Mouse (Mus musculus) left cerebral cortex, adult 8-10 months (tissue): Measurements from ENCODE around the gene Slc25a41. TPM values are rescaled to one million over a fixed set of nuclear protein-coding genes. Genes with fewer than 3 reads are reported as not detected.

ENCODE experiments used
- DNase-seq, 2 experiments: peaks; one replicate each; pipeline ENCODE4 v3.0.0; 2022; ENCODE audit warnings: low spot score in 2 of 2
- total RNA-seq, 4 experiments: library from RNA; stranded (reverse); gene quantifications; 2 replicates each; pipeline ENCODE4 v1.2.4; 2022

The Slc25a41 gene
- total RNA-seq, 4 experiments from 2014 or later: 0.30 TPM; not detected in 3

DNA sequence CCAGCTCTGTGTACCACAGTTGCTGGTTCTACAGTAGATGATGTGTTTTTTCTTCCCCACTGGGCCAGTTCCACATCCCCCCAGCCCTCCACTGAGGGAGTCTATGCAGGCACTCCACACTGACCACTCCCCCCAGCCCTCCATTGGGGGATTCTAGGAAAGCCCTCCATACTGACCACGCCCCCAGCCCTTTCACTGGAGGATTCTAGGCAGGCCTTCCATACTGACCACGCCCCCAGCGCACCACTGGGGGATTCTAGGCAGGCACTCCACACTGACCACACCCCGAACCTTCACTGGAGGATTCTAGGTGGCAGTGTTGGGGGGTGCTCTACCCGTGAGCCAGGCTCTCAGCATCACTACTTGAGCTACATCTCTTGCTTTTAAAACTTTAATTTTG lies 6.0 kb upstream of the Slc25a41 start:
- DNase-seq: no peak

DNA sequence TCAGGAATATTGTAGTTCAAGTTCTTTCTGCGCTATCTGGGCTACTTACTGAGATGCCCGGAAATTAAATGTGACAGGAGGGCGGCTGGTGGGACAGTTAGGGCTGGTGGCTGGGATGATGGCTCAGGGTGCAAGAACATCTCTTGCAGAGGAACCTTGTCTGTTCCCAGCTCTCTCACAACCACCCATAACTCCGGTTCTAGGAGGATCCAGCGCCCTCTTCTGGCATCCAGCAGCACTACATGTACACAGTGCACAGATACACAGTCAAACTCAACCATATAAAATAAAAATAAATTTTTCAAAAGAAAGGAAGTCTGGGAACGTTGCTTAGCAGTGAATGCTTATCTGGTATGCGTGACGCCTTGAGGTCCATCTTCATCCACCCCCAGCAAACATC lies 2.5 kb downstream of the Slc25a41 start:
- DNase-seq: no peak

DNA sequence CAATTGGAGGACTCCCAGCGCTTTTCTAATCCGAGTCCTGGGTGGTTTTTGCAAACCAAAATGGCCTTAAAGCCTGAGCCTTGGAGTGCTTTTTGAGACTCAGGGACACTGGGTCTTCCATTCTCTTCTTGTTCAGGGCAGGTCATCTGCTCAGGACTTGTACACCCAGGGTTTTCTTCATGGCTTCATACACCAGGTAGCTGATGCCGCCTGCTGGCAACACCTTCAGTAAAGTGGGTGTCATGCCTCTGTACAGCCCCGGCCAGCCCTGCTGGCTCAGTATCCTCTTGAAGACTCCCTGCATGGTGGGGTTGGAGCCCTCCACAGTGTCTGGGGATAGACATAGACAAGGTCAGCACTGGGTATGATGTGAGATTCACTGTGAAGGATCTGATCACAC lies 8.6 kb downstream of the Slc25a41 start:
- no peak for DNase-seq

DNA sequence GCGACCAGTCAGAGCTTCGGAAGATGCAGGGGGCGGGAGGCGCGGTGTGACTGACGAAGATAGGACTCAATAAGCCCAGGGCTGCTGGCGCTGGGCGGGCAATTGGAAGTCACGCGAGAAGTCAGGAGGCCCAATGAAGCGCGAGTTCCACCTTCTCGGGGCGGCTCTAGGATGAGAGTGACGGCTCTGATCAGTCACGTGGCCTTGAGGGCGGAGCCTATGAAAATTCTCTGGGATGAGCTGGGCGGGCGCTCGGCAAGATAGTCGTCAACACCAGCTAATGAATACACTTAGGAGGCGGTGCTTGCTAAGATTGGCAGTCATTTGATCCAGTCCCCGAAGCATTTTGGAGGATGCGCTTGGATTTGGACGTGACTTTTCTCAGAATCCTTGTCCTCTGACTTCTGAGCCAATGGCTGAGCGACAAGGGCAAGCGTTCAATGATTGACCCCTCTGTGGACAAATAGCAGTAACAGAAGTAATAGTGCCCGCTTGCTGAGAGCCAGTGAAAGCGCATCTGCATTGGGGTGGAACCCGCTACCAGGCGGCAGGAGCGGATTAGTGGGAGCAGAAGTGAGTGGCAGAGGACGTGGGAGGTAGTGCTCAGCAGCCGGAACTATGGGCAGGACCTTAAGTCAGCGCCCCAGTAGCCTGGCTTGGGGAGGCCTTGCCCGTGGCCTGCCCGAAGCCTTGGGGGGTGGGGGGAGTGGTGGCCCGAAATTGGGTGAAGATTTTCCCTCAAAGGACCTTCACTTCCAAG lies 9.6 kb downstream of the Slc25a41 start:
- DNase-seq: peak; percentile 96 to 100

DNA sequence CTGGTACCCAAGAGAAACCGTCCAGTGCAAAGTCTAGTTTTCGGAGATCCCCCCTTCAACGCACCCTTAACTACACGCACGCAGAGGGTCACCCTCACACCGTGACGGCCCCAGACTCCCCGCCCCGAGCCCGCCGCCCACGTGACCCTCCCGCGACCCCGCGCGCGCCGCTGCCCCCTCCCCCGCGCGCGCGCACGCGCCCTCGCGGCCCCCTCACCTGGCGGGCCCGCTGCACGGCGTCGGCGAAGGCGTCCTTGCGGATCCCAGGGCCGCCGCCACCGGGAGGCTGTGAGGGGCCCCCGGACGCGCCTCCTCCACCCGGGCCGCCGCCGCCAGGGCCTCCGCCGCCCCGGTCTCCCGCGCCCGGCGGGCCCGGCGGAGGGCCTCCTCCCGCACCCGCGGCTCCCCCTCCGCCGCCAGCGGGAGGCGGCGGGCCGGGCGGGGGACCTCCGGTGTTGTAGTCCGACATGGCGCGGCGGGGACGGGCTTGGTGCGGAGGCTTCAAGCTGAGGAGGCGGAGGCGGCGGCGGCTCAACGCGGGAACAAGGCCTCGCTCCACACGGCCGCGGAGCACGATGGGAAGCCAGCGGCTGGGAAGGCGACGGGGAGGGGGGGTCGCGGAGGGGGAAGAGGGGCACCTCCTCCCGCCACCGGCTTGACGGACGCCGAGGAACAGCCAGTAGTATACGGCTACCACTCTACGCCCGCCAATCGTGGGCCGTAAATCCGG lies 10.4 kb downstream of the Slc25a41 start, which contains the start of gene Khsrp:
Gene Khsrp (minus strand): TSS at position 592 of the 730 bp plus-strand sequence.
- DNase-seq: peak in 1 of 2 experiments; percentile 31

DNA sequence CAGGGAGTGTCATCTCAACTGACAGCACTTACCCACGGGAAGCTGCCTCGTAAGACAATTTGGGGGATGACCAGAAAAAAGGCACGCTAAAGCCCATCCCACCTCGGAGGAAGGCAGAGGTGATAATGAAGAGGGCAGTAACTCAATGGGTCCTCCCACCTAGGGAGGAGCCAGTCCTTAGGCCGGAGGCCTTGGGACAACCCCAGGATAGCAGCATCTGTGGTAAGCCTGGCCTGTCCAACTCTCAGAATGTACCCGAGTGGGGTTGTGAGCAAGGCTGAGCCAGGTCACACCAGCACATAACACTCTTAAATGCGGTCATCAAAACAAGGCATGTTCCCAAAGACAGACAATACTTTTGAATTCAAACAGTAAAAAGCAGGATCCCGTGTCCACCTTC lies 11.8 kb downstream of the Slc25a41 start:
- no peak for DNase-seq

DNA sequence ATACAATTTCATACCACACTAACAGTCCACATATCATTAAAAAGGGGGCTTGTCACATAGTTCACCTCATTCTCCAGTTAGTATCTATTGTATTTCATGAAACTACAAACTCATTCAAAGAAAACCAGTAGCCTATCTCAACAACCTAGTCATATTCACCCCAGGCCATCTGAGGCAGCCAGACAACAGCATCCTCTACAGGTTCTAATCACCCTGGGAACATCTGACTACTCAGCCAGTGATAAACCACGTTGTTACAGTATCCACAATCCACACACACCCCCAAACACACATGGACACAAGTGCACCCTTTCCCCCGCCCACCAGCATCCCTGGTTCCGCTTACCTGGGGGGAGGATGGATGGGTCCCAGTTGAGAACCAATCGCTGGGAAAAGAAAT lies 14.0 kb downstream of the Slc25a41 start:
- DNase-seq: no peak

DNA sequence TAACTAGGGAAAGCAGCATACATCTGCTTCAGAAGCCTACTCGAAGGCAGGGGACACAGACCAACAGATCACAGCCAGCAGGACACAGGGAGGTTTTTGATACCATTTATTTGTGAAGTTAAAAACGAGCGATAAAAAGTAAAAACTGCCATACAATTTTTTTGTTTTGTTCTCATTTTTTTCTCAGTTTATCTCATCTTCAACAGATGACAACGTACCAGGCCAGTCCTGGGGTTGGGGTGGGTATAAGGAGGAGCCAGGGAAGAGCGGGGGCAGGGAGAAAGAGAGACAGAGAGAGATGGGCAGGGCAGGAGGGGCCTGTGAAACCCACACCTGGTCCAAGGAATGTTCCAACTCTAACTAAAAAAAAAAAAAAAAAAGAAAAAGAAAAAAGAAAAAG lies 20.5 kb downstream of the Slc25a41 start:
- DNase-seq: no peak

DNA sequence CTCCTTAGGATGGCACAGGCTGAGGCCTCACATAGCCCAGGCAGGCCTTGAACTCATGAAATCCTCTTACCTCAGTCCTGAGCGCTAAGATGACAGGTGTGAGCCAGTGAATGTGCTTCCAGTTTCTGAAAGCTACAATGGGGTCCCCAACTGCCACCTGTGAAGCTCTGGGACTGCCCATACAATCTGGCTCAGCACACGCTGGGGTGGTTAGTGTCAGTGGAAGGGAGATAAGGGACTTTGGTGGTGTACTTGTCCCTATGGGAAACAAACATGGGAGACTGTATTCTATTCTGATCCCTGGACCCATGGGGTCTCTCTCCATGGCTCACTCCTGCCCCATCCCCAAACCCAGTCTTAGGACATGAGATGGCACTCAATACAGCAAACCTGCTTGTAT lies 21.8 kb downstream of the Slc25a41 start:
- DNase-seq: no peak

DNA sequence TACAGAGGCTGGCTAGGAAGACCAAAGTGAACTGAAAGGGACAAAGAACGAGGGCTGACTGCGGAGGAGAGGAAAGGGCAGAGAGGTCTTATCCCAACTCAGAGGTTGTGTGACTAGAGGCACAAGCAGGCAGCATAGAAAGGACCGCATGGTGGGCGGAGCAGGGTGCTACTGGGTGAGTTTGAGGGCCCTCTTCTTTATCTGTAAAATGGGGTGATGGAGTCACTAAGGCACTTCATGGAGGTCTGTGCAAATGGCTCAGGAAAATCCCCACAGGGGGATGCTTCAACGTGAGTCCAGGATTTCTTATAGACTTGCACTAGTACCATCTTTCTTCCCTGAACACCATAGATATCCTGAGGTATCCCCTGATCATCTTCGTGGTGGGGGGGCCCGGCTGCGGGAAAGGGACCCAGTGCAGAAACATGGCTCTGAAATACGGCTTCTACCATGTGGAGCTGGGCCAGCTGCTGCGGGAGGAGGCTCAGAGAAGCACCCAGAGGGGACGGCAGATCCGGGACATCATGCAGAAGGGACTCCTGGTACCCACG lies 29.1 kb downstream of the Slc25a41 start:
- DNase-seq: no peak

DNA sequence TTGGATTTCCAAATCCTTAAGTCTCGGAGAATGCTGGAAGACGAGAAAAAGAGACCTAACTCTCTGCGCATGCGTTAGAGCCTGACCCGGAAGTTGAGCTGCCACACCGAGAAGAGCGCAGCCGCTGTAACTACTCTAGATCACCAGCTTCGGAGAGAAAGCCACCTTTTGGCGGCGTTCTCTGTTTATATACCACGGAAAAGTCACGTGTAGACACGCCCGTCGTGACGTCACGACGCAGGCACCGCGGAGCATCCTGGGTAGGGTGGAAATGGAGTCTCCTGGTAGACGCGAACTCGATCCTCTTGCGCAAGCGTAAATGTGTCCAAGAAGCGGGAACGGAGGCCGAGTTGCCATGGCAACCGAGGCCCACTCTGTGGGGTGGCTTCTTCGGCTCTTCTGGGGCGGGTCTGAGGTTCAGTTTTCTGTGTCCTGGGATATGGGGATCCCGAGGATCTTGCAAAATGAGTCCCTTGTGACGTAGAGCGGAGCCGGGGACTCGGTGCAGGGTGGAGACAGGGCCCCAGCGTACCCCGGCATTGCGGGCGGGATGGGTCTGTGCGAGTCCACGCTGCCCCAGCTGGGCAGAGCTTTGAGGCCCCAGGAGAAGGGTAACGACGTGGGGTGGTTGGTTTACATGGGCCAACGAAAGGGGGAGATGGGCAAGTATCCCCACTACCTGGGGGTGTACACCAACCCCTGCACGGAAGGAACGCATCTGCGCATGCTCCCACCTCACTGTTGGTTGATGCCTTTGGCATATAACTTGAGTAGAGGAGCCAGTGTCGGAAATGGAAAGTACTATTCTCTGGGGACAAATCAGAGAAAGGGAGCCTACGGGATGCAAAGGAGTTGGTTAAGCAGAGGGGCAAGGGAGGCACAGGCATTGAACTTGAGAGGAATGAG lies 30.0 kb downstream of the Slc25a41 start, which contains the start of the genes Gtf2f1 and Gm17949:
Gene Gtf2f1 (minus strand): TSS at position 53 of the 906 bp plus-strand sequence.
Gene Gm17949 (plus strand): TSS at position 234 of the 906 bp plus-strand sequence.
- peak; percentile 97 to 98 for DNase-seq

DNA sequence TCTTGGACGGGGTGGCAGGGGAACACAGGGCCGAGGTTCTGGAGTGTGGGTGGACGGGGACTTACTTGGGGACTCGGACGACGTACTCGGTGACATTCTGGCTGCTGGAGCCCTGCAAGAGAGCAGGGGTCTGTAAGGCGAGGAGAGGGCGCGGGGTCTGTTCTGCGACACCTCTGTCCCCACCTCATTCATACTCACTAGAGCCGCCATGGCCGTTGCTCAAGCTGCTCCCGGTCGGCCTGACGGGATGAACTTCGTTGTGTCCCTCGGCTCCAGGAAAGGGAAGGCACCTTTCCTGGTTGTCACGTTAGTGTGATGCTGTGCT lies 30.6 kb downstream of the Slc25a41 start:
- DNase-seq: no peak

DNA sequence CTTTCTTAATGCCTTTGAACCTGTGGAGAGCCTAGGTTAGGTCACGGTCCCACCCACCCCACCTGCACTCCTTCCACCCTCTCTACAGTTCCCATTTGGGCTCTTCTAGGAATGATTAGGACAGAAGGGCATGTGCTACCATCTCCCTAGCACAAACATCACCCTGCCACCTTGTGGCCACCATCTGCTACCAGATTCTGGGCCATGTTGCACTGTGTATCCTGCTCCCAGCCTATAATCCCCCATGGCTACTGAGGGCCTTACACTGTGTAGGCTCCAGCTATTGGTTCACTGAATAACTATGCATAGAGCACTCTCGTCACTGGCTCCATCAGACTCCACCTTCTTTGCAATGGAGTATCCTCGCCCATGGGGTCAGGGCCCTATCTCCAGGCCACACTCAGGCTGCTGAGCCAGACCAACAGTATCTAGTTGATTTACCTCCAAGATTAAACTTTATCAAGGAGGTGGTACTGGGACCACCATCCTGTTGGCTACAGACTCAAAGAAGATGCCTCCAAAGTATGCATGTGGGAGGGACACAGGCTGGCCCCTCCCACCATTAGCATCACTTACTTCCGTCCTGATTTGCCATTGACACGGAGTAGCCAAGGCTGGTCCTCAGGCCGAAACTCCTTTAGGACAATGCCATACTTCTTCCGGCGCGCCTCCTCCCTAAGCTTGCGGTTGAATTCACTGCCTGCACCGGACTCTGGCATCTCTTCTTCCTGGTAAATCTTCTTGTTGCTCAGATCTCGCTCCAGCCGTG lies 34.1 kb downstream of the Slc25a41 start:
- no peak for DNase-seq

DNA sequence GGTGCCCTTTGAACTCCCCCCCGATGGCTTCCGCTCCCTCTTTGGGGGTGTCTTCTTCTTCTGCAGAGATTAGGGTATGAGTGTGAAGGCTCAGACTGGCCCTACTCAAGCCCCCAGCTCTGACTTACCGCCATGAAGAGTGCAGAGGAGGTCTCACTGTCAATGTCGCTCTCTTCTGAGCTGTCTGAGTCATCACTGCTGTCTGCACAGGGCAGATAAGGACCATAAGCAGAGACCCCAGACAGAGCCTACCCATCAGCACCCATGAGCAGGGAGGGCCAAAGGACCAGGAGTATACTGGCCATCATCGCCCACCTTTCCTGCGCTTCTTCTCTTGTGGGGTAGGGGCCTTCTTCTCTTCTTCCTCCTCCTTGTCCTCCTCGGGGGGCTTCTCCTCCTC lies 37.5 kb downstream of the Slc25a41 start:
- DNase-seq: no peak

DNA sequence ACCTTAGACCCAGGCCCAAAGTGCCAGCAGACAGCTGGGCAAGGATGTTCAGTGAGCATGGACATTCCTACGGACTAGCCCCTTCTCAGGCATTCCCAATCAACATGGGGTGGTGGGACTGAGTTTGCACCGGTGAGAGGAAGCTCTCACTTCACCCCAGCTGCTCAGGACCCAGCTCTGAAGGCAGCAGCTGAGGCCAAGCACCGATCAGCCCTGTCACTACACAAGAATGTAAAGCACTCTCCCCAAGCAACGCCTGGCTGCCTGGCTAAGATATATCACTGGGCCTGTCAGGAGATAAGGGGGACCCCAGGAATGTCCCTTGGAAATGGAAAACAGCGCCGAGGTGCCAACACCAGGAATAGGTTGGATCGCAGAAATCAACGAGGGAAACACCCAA lies 40.2 kb downstream of the Slc25a41 start:
- DNase-seq: no peak

DNA sequence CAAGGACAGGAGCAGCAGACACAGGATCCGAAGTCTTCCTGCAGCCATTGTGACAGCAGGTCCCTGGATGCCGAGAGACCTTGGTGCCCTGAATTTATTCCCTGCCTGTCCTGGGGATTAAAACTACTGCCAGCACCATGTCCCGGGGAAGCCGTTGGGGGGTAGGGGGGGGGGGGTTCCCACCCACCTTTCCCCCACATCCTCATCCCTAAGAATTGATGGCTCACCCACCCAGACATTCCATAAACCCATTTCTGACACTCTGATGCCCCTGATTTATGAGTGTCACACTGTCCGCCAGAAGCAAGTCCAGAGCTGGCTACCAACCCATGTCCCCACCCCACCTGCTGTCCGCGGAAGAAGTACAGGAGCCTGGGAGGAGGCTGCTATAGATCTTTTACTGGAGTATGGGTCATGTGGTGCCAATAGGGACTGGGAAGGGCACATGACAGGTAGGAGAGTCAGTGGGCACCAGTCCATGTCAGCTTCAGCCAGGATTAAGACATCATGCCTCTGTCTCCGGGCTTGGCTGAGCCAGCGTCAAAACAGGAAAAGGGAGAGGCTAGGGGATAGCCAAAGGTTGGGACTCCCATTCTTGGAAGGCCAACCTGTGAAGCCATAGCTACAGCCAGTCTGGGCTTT lies 41.4 kb downstream of the Slc25a41 start, which contains the start of gene Pspn:
Gene Pspn (minus strand): TSS at position 51 of the 642 bp plus-strand sequence.
- no peak for DNase-seq

DNA sequence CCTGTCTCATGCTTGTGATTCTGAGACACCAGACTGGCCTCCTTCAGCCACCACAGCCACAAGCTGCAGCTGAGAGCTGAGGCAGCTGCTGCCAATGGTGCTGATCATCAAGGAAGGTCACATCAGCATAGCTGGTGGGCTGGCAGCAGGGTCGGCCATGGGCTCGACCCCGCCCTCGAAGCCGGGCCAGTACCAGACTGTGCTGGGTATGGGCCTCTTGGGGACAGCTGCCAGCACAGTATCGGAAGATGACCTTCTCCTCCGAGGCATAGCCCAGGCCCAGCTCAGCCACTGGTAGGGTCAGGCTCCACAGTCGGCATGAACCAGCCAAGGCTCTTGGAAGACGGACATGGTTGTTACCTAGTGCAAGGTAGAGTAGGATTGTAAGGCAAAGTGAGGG lies 42.0 kb downstream of the Slc25a41 start:
- no peak for DNase-seq

DNA sequence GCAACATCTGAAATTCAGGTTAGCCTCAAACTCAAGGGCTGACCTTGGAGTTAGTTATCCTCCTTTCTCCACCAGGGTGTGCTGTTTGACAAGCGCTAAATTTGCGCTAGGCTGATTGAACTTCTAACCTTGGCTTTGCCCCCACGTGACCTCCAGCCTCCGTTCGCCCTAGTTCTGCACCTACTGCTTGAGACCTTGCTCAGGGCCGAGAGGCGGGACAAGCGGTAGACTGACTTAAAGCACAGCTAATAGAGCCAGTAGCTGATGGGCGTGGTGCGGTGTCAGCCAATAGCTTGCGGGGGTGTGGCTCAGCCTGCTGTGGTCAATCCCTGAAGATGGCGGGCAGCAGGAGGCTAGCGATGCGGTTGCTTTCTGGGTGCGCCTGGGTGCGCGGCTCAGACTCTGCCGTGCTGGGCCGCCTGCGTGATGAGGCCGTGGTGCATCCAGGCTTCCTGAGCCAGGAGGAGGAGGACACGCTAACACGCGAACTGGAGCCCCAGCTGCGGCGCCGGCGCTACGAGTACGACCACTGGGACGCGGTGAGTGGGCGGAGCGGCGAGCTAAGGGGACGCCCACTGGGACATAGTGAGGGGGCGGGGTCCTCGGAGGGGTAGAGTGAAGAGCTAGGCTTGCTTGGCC lies 44.3 kb downstream of the Slc25a41 start, which contains the start of gene Alkbh7:
Gene Alkbh7 (plus strand): TSS at position 311 of the 639 bp plus-strand sequence.
- DNase-seq: peak; percentile 86 to 97

DNA sequence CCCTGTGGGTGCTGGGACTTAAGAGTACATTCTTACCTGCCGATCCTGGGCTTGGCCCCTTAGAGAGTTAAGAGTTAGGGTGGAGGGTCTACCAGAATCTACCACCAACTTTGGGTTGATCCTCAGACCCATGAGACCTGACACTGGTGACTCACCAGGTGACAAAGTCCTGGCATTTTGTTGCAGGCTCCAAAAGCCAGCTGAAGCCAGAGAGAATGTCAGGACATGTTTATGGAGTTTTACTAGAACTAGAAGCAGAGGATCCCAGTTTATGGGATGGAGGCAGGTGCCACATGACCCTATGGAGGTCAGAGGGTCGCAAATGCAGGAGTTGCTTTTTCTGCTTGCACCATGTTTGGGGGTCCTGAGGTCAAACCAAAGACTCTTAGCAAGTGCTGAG lies 44.9 kb downstream of the Slc25a41 start:
- no peak for DNase-seq
